9 mouse cellular contexts compared by ENCODE assay signal in genomic region chr7:24662575-24662974, GRCm38 (mm10). TPM values are rescaled to one million over a fixed set of nuclear protein-coding genes. Genes with fewer than 3 reads are reported as not detected.
A peak's percentile ranks its signal among the peaks of the same experiment; 100 is the strongest.
DNase-seq lines count a peak whose midpoint lies in the region; ATAC-seq and TF ChIP-seq lines count a peak whose summit lies in the region.
"Had no signal": no experiment of that assay in that cellular context is flagged by ENCODE, and none has a peak within 500 bp of the region (broad histone marks: within the 10 kb centered on the region; RNA-seq: fewer than 3 reads in every experiment).

No protein-coding gene starts in this region.

- ATAC-seq in intestine, embryonic 15.5 days = peak; percentile 57
- peak; percentile 54 for ATAC-seq in midbrain, embryonic 11.5 days (ENCODE audit: low FRiP score)

- no peak overlapping the region for H3K9ac ChIP-seq in intestine, embryonic 15.5 days
- H3K9ac ChIP-seq in midbrain, embryonic 11.5 days (ENCODE audit: low read length) = no peak overlapping the region
- H3K9ac ChIP-seq: embryonic facial prominence, embryonic 12.5 days had no signal

- TF ChIP-seq CTCF in testis, adult 2 months (IDR thresholded peaks at IDR 0.05; ENCODE audit: control insufficient read depth, insufficient read depth, insufficient replicate concordance, low read depth, low read length) = peak; percentile 91
- TF ChIP-seq CTCF in small intestine, adult 2 months (IDR thresholded peaks at IDR 0.05; ENCODE audit: extremely low read depth, insufficient read length, insufficient replicate concordance, low read depth, low read length) = peak; percentile 98; the same call in 1 of the 2 replicates

- H3K36me3 ChIP-seq in testis, adult 2 months (ENCODE audit: control insufficient read depth, insufficient read depth, low read length) = no peaks in the 10 kb centered on the region
- no peaks in the 10 kb centered on the region for H3K36me3 ChIP-seq in intestine, embryonic 15.5 days
- no peaks in the 10 kb centered on the region for H3K36me3 ChIP-seq in midbrain, embryonic 11.5 days (ENCODE audit: control insufficient read depth, insufficient read depth, low read length)
- no peaks in the 10 kb centered on the region for H3K36me3 ChIP-seq in small intestine, adult 2 months (ENCODE audit: control insufficient read depth, insufficient read depth, low read length)
- H3K36me3 ChIP-seq: embryonic facial prominence, embryonic 12.5 days had no signal

- no peak overlapping the region for H3K27ac ChIP-seq in testis, adult 2 months (ENCODE audit: control insufficient read depth, insufficient read depth, low read depth, low read length)
- H3K27ac ChIP-seq in intestine, embryonic 15.5 days = no peak overlapping the region
- H3K27ac ChIP-seq in midbrain, embryonic 11.5 days (ENCODE audit: low read depth, low read length) = no peak overlapping the region
- no peak overlapping the region for H3K27ac ChIP-seq in small intestine, adult 2 months (ENCODE audit: insufficient read depth, low read depth, low read length)
- H3K27ac ChIP-seq: embryonic facial prominence, embryonic 12.5 days had no signal

- H3K9me3 ChIP-seq in intestine, embryonic 15.5 days = no peaks in the 10 kb centered on the region
- H3K9me3 ChIP-seq in midbrain, embryonic 11.5 days (ENCODE audit: control insufficient read depth, low read length) = no peaks in the 10 kb centered on the region
- H3K9me3 ChIP-seq: embryonic facial prominence, embryonic 12.5 days had no signal

- H3K27me3 ChIP-seq in testis, adult 2 months (ENCODE audit: control insufficient read depth, insufficient read depth, low read length) = no peaks in the 10 kb centered on the region
- H3K27me3 ChIP-seq in intestine, embryonic 15.5 days (replicated peaks) = no peaks in the 10 kb centered on the region
- H3K27me3 ChIP-seq in midbrain, embryonic 11.5 days (ENCODE audit: control insufficient read depth, insufficient read depth, low read length) = no peaks in the 10 kb centered on the region
- H3K27me3 ChIP-seq in small intestine, adult 2 months (ENCODE audit: control insufficient read depth, insufficient read depth, low read length) = no peaks in the 10 kb centered on the region
- H3K27me3 ChIP-seq: embryonic facial prominence, embryonic 12.5 days had no signal

- no peak overlapping the region for H3K4me2 ChIP-seq in intestine, embryonic 15.5 days (replicated peaks)
- H3K4me2 ChIP-seq in midbrain, embryonic 11.5 days = no peak overlapping the region
- H3K4me2 ChIP-seq: embryonic facial prominence, embryonic 12.5 days had no signal

- 14% methylated on average over 8 of the region's 8 CpGs for WGBS in intestine, embryonic 15.5 days
- 17% methylated on average over 8 of the region's 8 CpGs for WGBS in midbrain, embryonic 11.5 days
- 7% methylated on average over 8 of the region's 8 CpGs for WGBS in small intestine, adult 2 months

- intact Hi-C loops in left cerebral cortex, postnatal 25 days (cut with DNase I) = loop anchor here (2.0 to 5.0 kb wide), 2 partner anchors 62 to 130 kb away; partner anchors contain the start of gene Irgq

- peaks cover 2% of the 10 kb centered on the region; the same call in 1 of the 2 replicates for H3K4me1 ChIP-seq in testis, adult 2 months (ENCODE audit: control insufficient read depth, insufficient read depth, low read length)
- H3K4me1 ChIP-seq in intestine, embryonic 15.5 days (replicated peaks) = no peaks in the 10 kb centered on the region
- H3K4me1 ChIP-seq in midbrain, embryonic 11.5 days (ENCODE audit: control insufficient read depth, insufficient read depth, low read length) = no peaks in the 10 kb centered on the region; the same call in 1 of the 2 replicates
- H3K4me1 ChIP-seq in small intestine, adult 2 months (ENCODE audit: control insufficient read depth, insufficient read depth, insufficient read length, low read length) = no peaks in the 10 kb centered on the region
- H3K4me1 ChIP-seq: embryonic facial prominence, embryonic 12.5 days had no signal

- DNase-seq in testis, postnatal 14 days (ENCODE audit: low spot score) = no peak
- peak; percentile 55 for DNase-seq in cerebellum, adult 9-10 months
- DNase-seq in frontal cortex, adult 2 months (ENCODE audit: extremely low spot score in 1 of 2, low spot score in 1 of 2) = peak; percentile 4 to 82
- peak; percentile 60 to 68 for DNase-seq in left cerebral cortex, postnatal 25 days (ENCODE audit: low spot score in 2 of 2)
- peak; percentile 99 for DNase-seq in midbrain, embryonic 11.5 days (ENCODE audit: low spot score, missing footprints)

- no peak overlapping the region for H3K4me3 ChIP-seq in testis, adult 2 months (ENCODE audit: control insufficient read depth, low read depth, low read length)
- H3K4me3 ChIP-seq in intestine, embryonic 15.5 days (replicated peaks) = no peak overlapping the region
- no peak overlapping the region for H3K4me3 ChIP-seq in midbrain, embryonic 11.5 days (ENCODE audit: low read depth, low read length)
- no peak overlapping the region for H3K4me3 ChIP-seq in small intestine, adult 2 months (ENCODE audit: low read depth, low read length)
- H3K4me3 ChIP-seq: embryonic facial prominence, embryonic 12.5 days had no signal

- no peak for TF ChIP-seq POLR2A in testis, adult 2 months (IDR thresholded peaks at IDR 0.05; ENCODE audit: control insufficient read depth, low read depth, low read length)
- no peak for TF ChIP-seq POLR2A in small intestine, adult 2 months (IDR thresholded peaks at IDR 0.05; ENCODE audit: low read depth, low read length)

RNA-seq across cellular contexts. Expression of gene Tex101, which starts 13.9 kb away (rescaled TPM):
- 418 and 545 TPM in 2 replicates for polyA plus RNA-seq in testis, adult 2 months (2012; rRNA removed)
- not detected in 2 replicates for polyA plus RNA-seq in frontal cortex, adult 2 months (2012; rRNA removed)
- 0.14 and 0.15 TPM in 2 replicates for polyA plus RNA-seq in intestine, embryonic 15.5 days (2015; fragmentation: Nextera tagmentation; extraction: Ambion mirVana)
- not detected for total RNA-seq in left cerebral cortex, postnatal 25 days (2021)
- not detected in 2 replicates for polyA plus RNA-seq in midbrain, embryonic 11.5 days (2014; fragmentation: Nextera tagmentation; extraction: Ambion mirVana)
- not detected in 2 replicates for polyA plus RNA-seq in small intestine, adult 2 months (2012; rRNA removed)
- polyA plus RNA-seq: embryonic facial prominence, embryonic 12.5 days had no signal

RNA-seq across cellular contexts. Expression of gene Lypd3, which starts 26.2 kb away (rescaled TPM):
- polyA plus RNA-seq in testis, adult 2 months (2012; rRNA removed) = 0.06 and 0.16 TPM in 2 replicates
- polyA plus RNA-seq in frontal cortex, adult 2 months (2012; rRNA removed) = not detected in 2 replicates
- polyA plus RNA-seq in intestine, embryonic 15.5 days (2015; fragmentation: Nextera tagmentation; extraction: Ambion mirVana) = 0.44 and 0.64 TPM in 2 replicates
- under 1 TPM; 0.73 to 0.92 TPM for total RNA-seq in left cerebral cortex, postnatal 25 days (2021)
- polyA plus RNA-seq in midbrain, embryonic 11.5 days (2014; fragmentation: Nextera tagmentation; extraction: Ambion mirVana) = 0.76 and 0.83 TPM in 2 replicates
- polyA plus RNA-seq in small intestine, adult 2 months (2012; rRNA removed) = 0.42 and 0.70 TPM in 2 replicates

RNA-seq across cellular contexts. Expression of gene BC049730, which starts 46.5 kb away (rescaled TPM):
- polyA plus RNA-seq in testis, adult 2 months (2012; rRNA removed) = 97.9 and 114 TPM in 2 replicates
- not detected in 2 replicates for polyA plus RNA-seq in frontal cortex, adult 2 months (2012; rRNA removed)
- not detected in 2 replicates for polyA plus RNA-seq in intestine, embryonic 15.5 days (2015; fragmentation: Nextera tagmentation; extraction: Ambion mirVana)
- not detected for total RNA-seq in left cerebral cortex, postnatal 25 days (2021)
- not detected in 2 replicates for polyA plus RNA-seq in midbrain, embryonic 11.5 days (2014; fragmentation: Nextera tagmentation; extraction: Ambion mirVana)
- not detected in 2 replicates for polyA plus RNA-seq in small intestine, adult 2 months (2012; rRNA removed)
- polyA plus RNA-seq: embryonic facial prominence, embryonic 12.5 days had no signal

RNA-seq across cellular contexts. Expression of gene Phldb3, which starts 52.0 kb away (rescaled TPM):
- 0.52 and 0.85 TPM in 2 replicates for polyA plus RNA-seq in testis, adult 2 months (2012; rRNA removed)
- 0.08 and 0.12 TPM in 2 replicates for polyA plus RNA-seq in frontal cortex, adult 2 months (2012; rRNA removed)
- polyA plus RNA-seq in intestine, embryonic 15.5 days (2015; fragmentation: Nextera tagmentation; extraction: Ambion mirVana) = 0.35 and 0.39 TPM in 2 replicates
- under 1 TPM; 0.16 to 0.27 TPM for total RNA-seq in left cerebral cortex, postnatal 25 days (2021)
- polyA plus RNA-seq in midbrain, embryonic 11.5 days (2014; fragmentation: Nextera tagmentation; extraction: Ambion mirVana) = 0.07 TPM in 1 of 2 replicates, not detected in the other
- 2.3 and 7.5 TPM in 2 replicates for polyA plus RNA-seq in small intestine, adult 2 months (2012; rRNA removed)

Comparison
In these comparisons a context has a peak if more than half of its experiments do, and no peak if none do; other contexts are left out.
1. RNA of gene Tex101, which starts 13.9 kb away (polyA plus RNA-seq): 418 to 545 TPM in testis, adult 2 months; 0.14 to 0.15 TPM in intestine, embryonic 15.5 days, not detected in frontal cortex, adult 2 months, not detected in midbrain, embryonic 11.5 days and not detected in small intestine, adult 2 months; every median in the first group is over 100 times any median in the second.
2. RNA of gene BC049730, which starts 46.5 kb away (polyA plus RNA-seq): 97.9 to 114 TPM in testis, adult 2 months; not detected in frontal cortex, adult 2 months, not detected in intestine, embryonic 15.5 days, not detected in midbrain, embryonic 11.5 days and not detected in small intestine, adult 2 months; every median in the first group is over 10 times any median in the second.